Mouse (Mus musculus): ENCODE results near the gene Apoa2. TPM values are rescaled to one million over a fixed set of nuclear protein-coding genes. Genes with fewer than 3 reads are reported as not detected.

Gene Apoa2
- total RNA-seq (2023), result not detected

DNA sequence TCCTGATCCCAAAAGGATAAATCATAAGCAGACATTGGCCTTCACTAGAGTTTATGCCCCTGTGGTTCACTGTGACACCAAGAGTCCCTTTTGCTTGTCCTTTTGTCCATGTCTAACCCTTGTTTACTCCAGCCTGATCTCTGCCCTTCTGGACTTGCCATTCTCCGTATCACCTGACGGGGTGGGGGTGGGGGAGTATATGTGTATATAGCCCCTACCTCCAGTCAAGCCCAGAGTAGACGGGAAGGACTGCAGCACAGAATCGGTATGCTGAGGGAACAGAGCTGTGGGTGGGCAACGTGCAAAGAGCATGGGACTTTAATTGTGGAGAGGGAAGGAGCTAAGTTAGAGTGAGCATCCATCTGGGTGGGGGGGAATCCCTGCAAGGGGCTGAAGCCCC, at the start of gene Apoa2:
TSS of gene Apoa2 (plus strand) at position 198 of the 400 bp plus-strand sequence.

DNA sequence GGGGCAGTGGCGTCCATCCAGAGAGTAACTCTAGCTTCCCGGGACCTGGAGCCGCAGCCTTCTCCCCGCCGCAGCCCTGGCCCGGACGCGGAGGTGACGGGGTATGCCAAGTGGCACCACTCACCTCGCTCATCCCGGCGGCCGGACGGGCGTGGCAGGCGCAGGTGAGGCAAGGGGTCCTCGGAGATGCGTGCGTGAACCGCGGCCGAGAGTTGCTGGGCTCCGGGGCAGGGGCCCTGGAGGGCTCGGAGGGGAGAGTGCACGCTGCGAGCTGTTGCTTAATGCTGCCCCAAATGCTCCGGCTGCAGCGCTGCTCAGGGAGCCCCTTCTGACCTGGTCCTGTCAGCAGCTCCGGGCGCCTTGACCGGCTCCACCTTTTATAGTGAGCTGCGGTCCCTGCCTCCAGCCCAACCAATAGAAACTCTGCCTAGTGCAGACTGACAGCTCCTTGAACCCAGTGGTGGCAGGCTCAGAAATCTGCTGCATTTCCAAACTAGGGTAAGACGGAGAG, 28.9 kb upstream of the Apoa2 start, which contains the start of gene Pcp4l1:
TSS of gene Pcp4l1 (minus strand) at position 382 of the 511 bp plus-strand sequence.

DNA sequence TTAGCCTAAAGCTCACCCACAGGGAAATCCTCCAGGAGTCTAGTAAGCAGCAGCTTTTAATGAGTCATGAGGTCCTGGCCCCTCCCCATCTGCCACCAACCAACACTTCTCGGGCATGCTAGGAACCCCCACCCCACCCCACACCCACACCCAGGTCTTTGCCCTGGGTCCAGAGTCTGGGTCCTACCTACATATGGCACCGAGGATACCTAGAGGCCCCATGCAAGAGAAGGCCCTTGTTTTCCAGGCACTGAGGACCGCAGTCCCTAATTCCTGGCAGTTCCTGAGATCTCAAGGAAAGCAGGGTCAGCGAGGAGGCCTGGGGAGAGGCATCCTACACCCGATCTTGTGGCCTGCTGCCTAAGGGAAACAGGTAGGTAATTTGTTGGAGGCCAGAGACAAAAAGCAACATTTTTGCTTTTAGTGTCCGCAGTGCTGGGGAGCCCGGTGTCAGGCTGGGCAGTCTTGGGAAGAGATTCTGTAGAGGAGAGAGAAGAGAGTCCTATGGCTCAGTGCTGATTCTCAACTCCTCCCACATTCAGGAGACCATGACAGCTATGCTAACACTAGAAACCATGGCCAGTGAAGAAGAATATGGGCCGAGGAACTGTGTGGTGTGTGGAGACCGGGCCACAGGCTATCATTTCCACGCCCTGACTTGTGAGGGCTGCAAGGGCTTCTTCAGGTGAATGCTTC, 10.9 kb upstream of the Apoa2 start, which contains the start of gene Nr1i3:
TSS of gene Nr1i3 (plus strand) at position 170 of the 696 bp plus-strand sequence.

DNA sequence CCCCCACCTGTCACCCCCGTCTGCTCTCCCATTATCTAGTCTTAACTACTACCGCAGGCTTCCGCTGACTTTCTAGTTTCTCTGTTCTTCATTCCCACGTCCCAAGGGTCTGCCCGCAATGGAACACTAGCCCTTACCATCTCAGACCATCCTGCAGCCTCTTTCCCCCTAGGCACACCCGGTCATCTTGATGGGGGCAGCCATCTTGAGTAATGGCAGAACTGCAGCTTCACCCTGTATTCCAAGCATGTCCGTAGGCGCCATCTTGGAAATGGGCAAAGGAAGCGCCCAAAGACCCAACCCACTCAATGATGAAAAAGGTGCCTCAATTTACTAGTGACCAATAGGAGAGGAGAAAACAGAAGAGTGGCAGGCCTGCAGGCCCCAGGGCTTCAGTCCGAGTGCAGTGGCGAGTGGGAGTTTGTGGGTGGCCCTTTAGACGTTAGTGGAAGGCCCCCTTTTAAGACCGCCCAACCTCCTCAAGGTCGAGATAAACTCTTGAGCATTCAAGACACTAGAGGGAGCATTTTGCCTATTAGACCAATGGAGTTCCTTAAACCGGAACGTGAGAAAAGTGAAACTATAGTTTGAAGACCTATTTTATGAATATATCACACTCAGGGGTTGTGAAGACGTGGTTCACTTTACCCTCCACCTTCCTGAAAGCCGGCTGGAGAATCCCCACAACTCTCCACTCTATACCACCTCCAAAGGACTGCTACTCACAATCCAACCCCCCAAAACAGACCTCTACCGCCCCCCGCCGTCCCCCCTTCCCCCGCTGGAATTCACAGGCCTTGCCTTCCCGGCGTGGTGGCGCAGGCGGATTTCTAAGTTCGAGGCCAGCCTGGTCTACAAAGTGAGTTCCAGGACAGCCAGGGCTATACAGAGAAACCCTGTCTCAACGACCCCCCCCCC, 2.4 kb upstream of the Apoa2 start, which contains the start of gene Tomm40l:
TSS of gene Tomm40l (minus strand) at position 277 of the 918 bp plus-strand sequence.

DNA sequence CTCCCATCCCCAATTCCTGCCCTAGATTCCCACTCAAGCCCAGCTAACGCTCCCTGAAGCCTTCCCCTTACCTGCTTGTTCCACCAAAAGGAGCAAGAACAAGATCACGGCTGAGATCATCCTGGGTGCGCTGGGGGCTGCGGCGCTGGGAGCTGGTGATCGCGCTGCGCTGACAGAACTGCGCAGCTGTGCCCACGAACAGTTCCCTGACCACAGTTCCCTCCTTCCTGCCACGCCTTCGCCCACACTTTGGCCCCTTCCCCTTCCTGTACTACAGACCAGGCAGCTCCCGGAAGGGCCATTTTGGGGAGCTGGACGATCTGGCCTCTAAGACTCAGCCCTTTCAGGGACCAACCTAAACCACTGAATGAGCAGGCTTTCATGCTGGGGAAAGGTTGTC, 9.3 kb downstream of the Apoa2 start, which contains the start of gene Fcer1g:
TSS of gene Fcer1g (minus strand) at position 240 of the 400 bp plus-strand sequence.

DNA sequence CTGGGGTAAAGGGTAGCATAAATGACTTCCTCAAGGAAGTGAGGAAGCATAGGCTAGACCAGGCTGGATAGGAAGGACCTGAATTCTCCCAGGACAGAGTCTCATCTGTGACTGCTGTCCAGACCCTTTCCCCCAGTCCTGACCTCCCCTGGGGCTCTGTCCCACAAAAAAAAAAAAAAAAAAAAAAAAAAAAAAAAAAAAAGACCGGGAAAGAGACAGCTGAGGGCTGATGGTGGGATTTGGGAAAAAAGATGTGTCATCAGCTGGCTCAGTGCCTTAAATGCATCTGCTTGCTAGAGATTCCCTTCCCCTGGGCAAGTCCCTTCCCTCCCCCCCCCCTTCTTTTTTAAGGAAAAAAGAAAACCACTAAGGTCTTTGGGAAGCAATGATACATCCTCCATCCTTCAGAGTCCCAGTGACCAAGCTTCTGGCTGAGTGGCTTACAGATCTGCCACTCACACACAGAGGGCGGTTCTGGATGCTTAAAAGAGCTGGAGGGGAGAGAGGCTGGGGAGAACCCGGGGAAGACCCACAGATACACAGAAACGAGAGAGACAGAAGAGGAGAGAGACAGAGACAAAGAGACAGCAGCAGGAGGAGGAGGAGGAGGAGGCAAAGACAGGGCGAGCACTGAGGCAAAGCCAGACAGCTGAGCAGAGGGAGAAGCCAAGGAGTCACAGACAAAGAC, 25.2 kb downstream of the Apoa2 start, which contains the start of gene Adamts4:
TSS of gene Adamts4 (plus strand) at position 509 of the 688 bp plus-strand sequence.

DNA sequence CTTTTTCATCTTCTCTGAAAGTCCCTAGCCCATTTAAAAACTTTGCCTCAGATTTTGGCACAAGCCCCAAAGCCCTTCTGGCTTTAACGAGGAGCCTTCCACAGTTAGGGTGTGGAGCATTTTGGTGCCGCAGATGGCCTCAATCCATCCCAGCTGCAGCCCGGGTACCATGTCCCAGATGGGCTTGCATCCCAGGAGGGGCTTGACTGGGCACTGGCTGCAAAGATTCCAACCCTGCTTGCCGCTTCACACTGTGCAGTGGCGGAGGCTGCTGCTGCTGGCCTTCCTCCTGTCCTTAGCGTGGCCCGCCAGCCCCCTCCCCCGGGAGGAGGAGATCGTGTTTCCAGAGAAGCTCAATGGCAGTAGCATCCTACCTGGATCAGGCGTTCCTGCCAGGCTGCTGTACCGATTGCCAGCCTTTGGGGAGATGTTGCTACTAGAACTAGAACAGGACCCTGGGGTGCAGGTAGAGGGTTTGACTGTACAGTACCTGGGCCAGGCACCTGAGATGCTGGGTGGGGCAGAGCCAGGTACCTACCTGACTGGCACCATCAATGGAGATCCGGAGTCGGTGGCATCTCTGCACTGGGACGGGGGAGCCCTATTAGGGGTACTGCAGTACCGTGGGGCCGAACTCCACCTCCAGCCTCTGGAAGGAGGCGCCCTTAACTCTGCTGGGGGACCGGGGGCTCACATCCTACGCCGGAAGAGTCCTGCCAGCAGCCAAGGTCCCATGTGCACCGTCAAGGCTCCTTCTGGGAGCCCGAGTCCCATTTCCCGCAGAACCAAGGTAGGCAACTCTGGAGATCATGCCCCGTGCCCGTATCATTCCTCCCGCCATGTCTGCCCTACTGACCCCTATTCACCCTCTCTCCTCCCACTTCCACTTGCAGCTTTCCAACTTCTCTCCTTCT, 26.1 kb downstream of the Apoa2 start, which contains the start of gene Ndufs2:
TSS of gene Ndufs2 (minus strand) at position 709 of the 914 bp plus-strand sequence.

DNA sequence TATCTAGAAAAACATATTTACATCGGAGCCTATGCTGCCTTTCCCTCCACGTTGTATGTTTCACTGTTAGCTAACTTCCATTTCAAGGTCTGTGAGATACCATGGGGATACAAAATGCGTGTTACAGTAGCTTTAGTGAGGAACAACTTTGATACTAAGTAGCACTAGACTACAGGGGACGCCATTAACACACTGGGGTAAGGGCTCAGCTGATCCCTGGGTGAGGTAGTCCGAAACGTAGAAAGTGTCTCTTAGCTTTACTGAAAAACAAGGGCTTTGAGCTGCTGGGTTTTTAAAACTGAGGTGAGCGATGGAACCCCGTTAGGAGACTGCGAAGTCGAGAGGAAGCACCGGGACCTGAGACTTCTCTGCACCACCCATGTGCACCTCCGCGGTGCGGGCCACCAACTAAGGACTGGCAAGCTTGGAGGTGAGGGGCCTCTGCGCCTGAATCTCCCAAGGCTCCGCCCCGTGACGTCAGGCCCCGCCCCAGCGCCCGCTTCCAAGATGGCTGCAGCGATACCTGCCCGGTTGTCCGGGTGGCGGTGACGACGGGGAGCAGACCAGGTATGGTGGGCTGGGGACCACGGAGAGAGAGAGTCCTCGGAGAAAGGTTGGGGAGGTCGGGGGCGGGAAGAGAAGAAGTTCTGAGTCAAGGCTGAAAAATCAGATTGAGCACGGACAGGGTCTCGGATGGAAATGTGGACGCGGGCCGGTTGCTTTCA, 45.2 kb downstream of the Apoa2 start, which contains the start of gene B4galt3:
TSS of gene B4galt3 (plus strand) at position 481 of the 725 bp plus-strand sequence.

Other genes with a start within 250 kb of the Apoa2 start
- 18.3 TPM for gene Fcgr2b, start 248.5 kb upstream of the Apoa2 start, total RNA-seq (2023)
- gene Fcgr4, start 206.1 kb upstream of the Apoa2 start, total RNA-seq (2023), result 1.3 TPM
- gene Fcgr3, start 160.1 kb upstream of the Apoa2 start, total RNA-seq (2023), result 3.4 TPM
- gene Cfap126, start 111.1 kb upstream of the Apoa2 start, total RNA-seq (2023), result not detected
- 109 TPM for gene Sdhc, start 74.5 kb upstream of the Apoa2 start, total RNA-seq (2023)
- gene Mpz, start 74.3 kb upstream of the Apoa2 start, total RNA-seq (2023), result not detected
- not detected for gene Pcp4l1, start 28.8 kb upstream of the Apoa2 start, total RNA-seq (2023)
- not detected for gene Nr1i3, start 11.1 kb upstream of the Apoa2 start, total RNA-seq (2023)
- gene Tomm40l, start 2.5 kb upstream of the Apoa2 start, total RNA-seq (2023), result 16.1 TPM
- gene Fcer1g, start 9.3 kb downstream of the Apoa2 start, total RNA-seq (2023), result 13.4 TPM
- not detected for gene Adamts4, start 25.4 kb downstream of the Apoa2 start, total RNA-seq (2023)
- gene Ndufs2, start 26.3 kb downstream of the Apoa2 start, total RNA-seq (2023), result 122 TPM
- 66.1 TPM for gene B4galt3, start 45.3 kb downstream of the Apoa2 start, total RNA-seq (2023)
- 49.0 TPM for gene Ppox, start 56.1 kb downstream of the Apoa2 start, total RNA-seq (2023)
- gene Usp21, start 62.9 kb downstream of the Apoa2 start, total RNA-seq (2023), result 45.6 TPM
- gene Ufc1, start 70.0 kb downstream of the Apoa2 start, total RNA-seq (2023), result 52.8 TPM
- gene Dedd, start 104.1 kb downstream of the Apoa2 start, total RNA-seq (2023), result 24.5 TPM
- 28.0 TPM for gene Nit1, start 120.6 kb downstream of the Apoa2 start, total RNA-seq (2023)
- gene Pfdn2, start 120.6 kb downstream of the Apoa2 start, total RNA-seq (2023), result 79.6 TPM
- 1.3 TPM for gene Klhdc9, start 135.7 kb downstream of the Apoa2 start, total RNA-seq (2023)
- 0.24 TPM for gene Nectin4, start 145.0 kb downstream of the Apoa2 start, total RNA-seq (2023)
- gene Arhgap30, start 163.9 kb downstream of the Apoa2 start, total RNA-seq (2023), result 203 TPM
- gene Usf1, start 186.3 kb downstream of the Apoa2 start, total RNA-seq (2023), result 102 TPM
- gene Tstd1, start 193.8 kb downstream of the Apoa2 start, total RNA-seq (2023), result 5.8 TPM
- gene F11r, start 212.5 kb downstream of the Apoa2 start, total RNA-seq (2023), result 0.46 TPM